12 mouse cellular contexts compared by ENCODE assay signal in genomic region chr7:26831556-26832292, GRCm38 (mm10). TPM values are rescaled to one million over a fixed set of nuclear protein-coding genes. Genes with fewer than 3 reads are reported as not detected.
"Had no signal": no experiment of that assay in that cellular context is flagged by ENCODE, and none has a peak within 500 bp of the region (broad histone marks: within the 10 kb centered on the region; RNA-seq: fewer than 3 reads in every experiment).

No protein-coding gene starts in this region.

RNA-seq across cellular contexts. Expression of gene Cyp2a5, which starts 3.4 kb away (rescaled TPM):
- total RNA-seq: neutrophil, adult 5-6 weeks had no signal
- polyA plus RNA-seq: neural tube, embryonic 13.5 days; small intestine, adult 2 months; spleen, adult 2 months; stomach, embryonic 14.5 days; urinary bladder, adult 2 months had no signal

RNA-seq across cellular contexts. Expression of gene Cyp2g1, which starts 23.0 kb away (rescaled TPM):
- total RNA-seq: neutrophil, adult 5-6 weeks had no signal
- polyA plus RNA-seq: neural tube, embryonic 13.5 days; neural tube, embryonic 14.5 days; neural tube, embryonic 15.5 days; small intestine, adult 2 months; spleen, adult 2 months; stomach, embryonic 14.5 days; stomach, embryonic 15.5 days; stomach, embryonic 16.5 days; stomach, postnatal 0 days; testis, adult 2 months; urinary bladder, adult 2 months had no signal
